Mouse (Mus musculus) stomach, embryonic 14.5 days (tissue): ENCODE data around the gene Ccdc163. TPM values are rescaled to one million over a fixed set of nuclear protein-coding genes. Genes with fewer than 3 reads are reported as not detected.

Source experiments
- ATAC-seq: fragments of 200-750 bp; cut with Nextera tagmentation; 2 replicates; pipeline ENCODE4 v1.8.0; 2017; ENCODE audit warnings: low read depth, moderate TSS enrichment; ENCODE audit not compliant: insufficient number of reproducible peaks, insufficient read depth, low FRiP score
- H3K27ac ChIP-seq: fragments of 300-500 bp; sonication (generic); 2 replicates; pipeline ENCODE4 v1.5.1; 2014; ENCODE audit warnings: mild to moderate bottlenecking, low read length, moderate library complexity, mixed read lengths
- H3K27me3 ChIP-seq: fragments of 300-500 bp; sonication (generic); 2 replicates; pipeline ENCODE4 v1.6.1; 2014; ENCODE audit warnings: low read length, control low read depth, mixed read lengths; ENCODE audit not compliant: control insufficient read depth, insufficient read depth
- H3K36me3 ChIP-seq: fragments of 300-500 bp; sonication (generic); 2 replicates; pipeline ENCODE4 v1.6.1; 2014; ENCODE audit warnings: mild to moderate bottlenecking, control low read depth, low read length, moderate library complexity, mixed read lengths; ENCODE audit not compliant: control insufficient read depth, insufficient read depth
- H3K4me1 ChIP-seq: fragments of 300-500 bp; sonication (generic); 2 replicates; pipeline ENCODE4 v1.6.1; 2014; ENCODE audit warnings: low read length, control low read depth, mixed read lengths; ENCODE audit not compliant: control insufficient read depth, insufficient read depth
- H3K4me2 ChIP-seq: fragments of 300-500 bp; sonication (generic); replicated peaks from 2 replicates; pipeline ENCODE4 v1.6.1; 2014; ENCODE audit warnings: low read depth, low read length, control low read depth
- H3K4me3 ChIP-seq: fragments of 300-500 bp; sonication (generic); 2 replicates; pipeline ENCODE4 v1.5.1; 2014; ENCODE audit warnings: low read depth, low read length, control low read depth
- H3K9ac ChIP-seq: fragments of 300-500 bp; sonication (generic); replicated peaks from 2 replicates; pipeline ENCODE4 v1.6.1; 2014; ENCODE audit warnings: low read depth, mild to moderate bottlenecking, control low read depth, low read length, moderate library complexity, mixed read lengths
- H3K9me3 ChIP-seq: fragments of 300-500 bp; sonication (generic); 2 replicates; pipeline ENCODE4 v1.6.1; 2016; ENCODE audit warnings: low read depth, low read length, control low read depth; ENCODE audit not compliant: control insufficient read depth
- WGBS: fragments of 180-500 bp; shearing (Covaris S2); extraction: QIAGEN DNeasy Blood & Tissue Kit; methylation state at CpG from one replicate; pipeline ENCODE4 v1.1.7; 2014; 5-methylcytosine and 5-hydroxymethylcytosine counted together
- polyA plus RNA-seq: library from polyadenylated mRNA; unstranded; fragments of >200 nt; fragmentation: Nextera tagmentation; extraction: Ambion mirVana; gene quantifications from 2 replicates; pipeline ENCODE4 v1.2.1, GENCODE M21; 2014

Gene Ccdc163
- polyA plus RNA-seq, 1 experiment from 2014 or later: 44.3 TPM

DNA sequence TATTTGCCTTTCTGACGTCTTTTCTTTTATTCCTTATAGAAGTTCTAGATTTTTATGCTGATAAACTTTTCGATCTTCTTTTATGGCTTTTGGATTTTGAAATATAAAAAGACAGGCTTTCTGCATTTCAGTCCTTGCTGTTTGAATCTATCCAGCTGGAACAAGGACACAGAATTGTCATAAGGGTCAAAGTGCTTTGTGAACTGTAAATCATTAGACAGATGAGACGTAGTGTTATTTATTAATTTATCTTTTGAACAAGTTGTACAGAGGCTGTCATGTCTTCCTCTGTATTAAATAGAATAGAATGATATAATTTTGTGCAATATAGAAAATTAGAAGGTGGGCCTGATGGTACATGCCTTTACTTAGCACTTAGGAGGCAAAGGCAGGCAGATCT, 19.1 kb downstream of the Ccdc163 start:
- Histone ChIP-seq H3K27ac (no peak overlapping the region), H3K36me3 (no peaks in the 10 kb centered on the region), H3K27me3 (no peaks in the 10 kb centered on the region), H3K4me3 (no peak overlapping the region), H3K4me2 (no peak overlapping the region), H3K4me1 (0 out of 2 replicates have a peak, but pooled peaks cover 4% of the 10 kb centered on the region), H3K9me3 (no peaks in the 10 kb centered on the region), H3K9ac (no peak overlapping the region)
- ATAC-seq: no peak
- 68% methylated on average over 3 of the region's 3 CpGs for WGBS

DNA sequence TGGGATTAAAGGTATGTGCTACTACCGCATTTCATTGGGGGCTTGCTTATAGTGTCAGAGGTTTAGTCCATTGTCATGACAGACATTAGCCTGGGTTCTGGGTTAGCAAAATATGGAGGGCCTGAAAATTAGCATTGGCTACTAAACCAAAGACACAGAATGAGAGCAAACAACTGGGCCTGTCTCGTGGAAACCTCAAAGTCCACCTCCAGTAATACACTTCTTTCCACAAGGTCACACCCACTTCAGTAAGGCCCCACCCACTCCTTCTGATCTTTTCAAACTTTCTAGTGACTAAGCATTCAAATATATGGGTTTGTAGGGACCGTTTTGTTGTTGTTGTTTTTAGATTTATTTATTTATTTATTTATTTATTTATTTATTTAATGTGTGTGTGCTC, 21.2 kb downstream of the Ccdc163 start:
- no peaks in the 10 kb centered on the region for H3K27me3 ChIP-seq

DNA sequence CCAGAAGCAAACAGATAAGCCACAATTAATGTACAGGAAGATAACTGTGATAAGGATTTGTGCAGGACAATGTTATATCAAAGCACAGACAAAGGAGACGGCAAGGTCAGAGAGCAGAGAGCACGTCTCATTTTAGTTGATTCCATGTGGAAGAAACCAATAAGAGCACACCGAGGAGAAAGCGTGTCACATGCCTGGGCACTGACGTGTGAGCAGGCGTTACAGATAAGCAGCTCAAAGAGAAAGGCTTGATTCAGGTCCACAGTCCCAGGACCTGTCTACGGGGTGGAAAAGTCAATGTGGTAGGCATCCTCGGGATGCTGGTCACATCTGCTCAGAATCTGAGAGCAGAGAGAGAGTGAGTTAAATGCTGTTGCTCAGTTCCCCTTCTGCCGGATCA, 22.8 kb downstream of the Ccdc163 start:
- 80% methylated on average over 9 of the region's 9 CpGs for WGBS
- no peaks in the 10 kb centered on the region for H3K36me3 ChIP-seq
- no peak overlapping the region for H3K27ac ChIP-seq
- H3K9ac ChIP-seq: no peak overlapping the region
- no peaks in the 10 kb centered on the region for H3K27me3 ChIP-seq
- no peaks in the 10 kb centered on the region for H3K9me3 ChIP-seq
- no peaks in the 10 kb centered on the region for H3K4me1 ChIP-seq
- no peak for ATAC-seq
- no peak overlapping the region for H3K4me2 ChIP-seq
- no peak overlapping the region for H3K4me3 ChIP-seq

More for the DNA sequence above, 21.2 kb downstream of the Ccdc163 start:
- no peak overlapping the region for H3K27ac ChIP-seq
- no peaks in the 10 kb centered on the region for H3K36me3 ChIP-seq
- no peak overlapping the region for H3K4me3 ChIP-seq
- WGBS: 86% methylated on average over 3 of the region's 3 CpGs
- no peak overlapping the region for H3K4me2 ChIP-seq
- H3K4me1 ChIP-seq: 0 out of 2 replicates have a peak, but pooled peaks cover 4% of the 10 kb centered on the region
- H3K9ac ChIP-seq: no peak overlapping the region
- H3K9me3 ChIP-seq: no peaks in the 10 kb centered on the region
- no peak for ATAC-seq

DNA sequence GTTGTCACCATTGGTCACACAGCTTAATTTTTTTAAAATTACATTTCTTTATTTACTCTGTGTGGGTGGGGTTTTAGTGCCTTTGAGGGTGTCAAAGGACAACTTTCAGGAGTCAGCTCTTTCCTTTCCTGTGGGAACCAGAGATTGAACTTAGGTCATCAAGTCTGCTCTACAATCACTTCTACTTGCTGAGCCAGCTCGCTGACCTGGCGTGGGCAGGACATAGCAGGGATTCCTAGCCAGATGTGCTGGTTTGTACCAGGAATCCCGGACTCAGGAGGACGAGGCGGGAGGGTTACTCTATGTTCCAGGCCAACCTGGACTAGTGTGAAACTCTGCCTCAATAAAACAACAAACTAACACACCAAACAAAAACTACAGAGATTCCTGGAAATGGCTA, 24.0 kb downstream of the Ccdc163 start:
- Histone ChIP-seq H3K36me3 (no peaks in the 10 kb centered on the region), H3K9ac (no peak overlapping the region), H3K9me3 (no peaks in the 10 kb centered on the region), H3K27ac (no peak overlapping the region), H3K27me3 (no peaks in the 10 kb centered on the region), H3K4me3 (no peak overlapping the region), H3K4me1 (no peaks in the 10 kb centered on the region), H3K4me2 (no peak overlapping the region)
- ATAC-seq: no peak
- 73% methylated on average over 5 of the region's 5 CpGs for WGBS

DNA sequence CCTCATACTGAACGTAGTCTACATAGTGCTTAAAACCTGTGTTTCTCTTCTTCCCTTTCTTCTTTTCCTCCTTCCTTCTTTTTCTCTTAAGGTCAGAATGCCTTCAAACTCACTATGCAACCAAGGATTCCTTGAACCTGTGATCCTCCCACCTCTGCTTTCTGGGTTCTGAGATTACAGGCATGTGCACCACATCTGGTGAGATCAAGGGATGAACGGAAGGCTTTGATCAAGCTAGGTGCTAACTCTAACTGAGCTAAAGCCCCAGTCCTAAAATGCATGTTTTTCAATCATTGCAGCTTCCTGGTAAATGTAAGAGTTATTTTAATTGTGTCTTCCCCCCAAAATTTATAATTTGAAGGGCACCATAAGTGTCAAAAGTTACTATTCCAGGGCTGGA, 26.7 kb downstream of the Ccdc163 start:
- H3K4me2 ChIP-seq: no peak overlapping the region
- H3K36me3 ChIP-seq: no peaks in the 10 kb centered on the region
- H3K4me3 ChIP-seq: no peak overlapping the region
- no peaks in the 10 kb centered on the region for H3K4me1 ChIP-seq
- no peaks in the 10 kb centered on the region for H3K27me3 ChIP-seq
- ATAC-seq: no peak
- 74% methylated on average over 2 of the region's 2 CpGs for WGBS
- no peaks in the 10 kb centered on the region for H3K9me3 ChIP-seq
- H3K27ac ChIP-seq: no peak overlapping the region
- no peak overlapping the region for H3K9ac ChIP-seq

DNA sequence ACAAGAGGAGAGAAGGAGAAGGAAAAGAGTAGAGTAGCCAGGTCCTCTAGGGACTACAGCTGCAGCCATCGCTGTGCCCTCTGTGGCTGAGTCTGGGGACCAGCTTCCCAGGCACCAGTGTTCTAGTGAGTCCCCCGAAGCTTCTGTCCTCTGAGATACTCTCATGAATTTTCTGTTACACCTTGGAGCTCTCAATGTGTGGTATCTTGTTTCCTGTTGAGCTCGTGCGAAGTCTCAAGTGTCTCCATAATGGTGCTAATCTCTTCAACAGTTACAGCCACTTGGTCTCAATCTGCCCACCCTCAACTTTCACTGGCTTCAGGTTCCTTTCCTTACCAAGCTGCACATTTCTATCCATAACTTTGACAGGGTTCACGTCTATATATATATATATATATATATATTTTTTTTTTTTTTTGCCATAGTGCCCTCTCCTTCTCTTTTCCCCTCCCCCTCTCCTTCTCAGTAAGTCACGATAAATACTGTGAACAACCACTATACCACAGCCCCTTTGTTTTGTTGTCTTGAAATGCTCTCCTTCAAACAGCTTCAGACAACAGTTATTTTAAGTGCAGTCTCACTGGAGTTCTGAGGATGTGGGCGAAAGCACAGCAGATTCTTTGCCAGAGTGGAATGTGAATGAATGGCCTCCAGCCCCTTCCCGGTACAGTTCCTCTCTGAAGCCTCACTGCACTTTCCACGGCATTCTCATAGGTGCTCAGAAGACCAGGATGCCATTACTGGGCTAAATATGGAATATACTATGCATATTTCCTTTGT, 30.9 kb downstream of the Ccdc163 start:
- Histone ChIP-seq H3K9me3 (no peaks in the 10 kb centered on the region), H3K27me3 (no peaks in the 10 kb centered on the region), H3K9ac (no peak overlapping the region), H3K27ac (no peak overlapping the region), H3K4me1 (no peaks in the 10 kb centered on the region), H3K36me3 (no peaks in the 10 kb centered on the region), H3K4me3 (no peak overlapping the region), H3K4me2 (no peak overlapping the region)
- no peak for ATAC-seq
- WGBS: 80% methylated on average over 9 of the region's 9 CpGs

DNA sequence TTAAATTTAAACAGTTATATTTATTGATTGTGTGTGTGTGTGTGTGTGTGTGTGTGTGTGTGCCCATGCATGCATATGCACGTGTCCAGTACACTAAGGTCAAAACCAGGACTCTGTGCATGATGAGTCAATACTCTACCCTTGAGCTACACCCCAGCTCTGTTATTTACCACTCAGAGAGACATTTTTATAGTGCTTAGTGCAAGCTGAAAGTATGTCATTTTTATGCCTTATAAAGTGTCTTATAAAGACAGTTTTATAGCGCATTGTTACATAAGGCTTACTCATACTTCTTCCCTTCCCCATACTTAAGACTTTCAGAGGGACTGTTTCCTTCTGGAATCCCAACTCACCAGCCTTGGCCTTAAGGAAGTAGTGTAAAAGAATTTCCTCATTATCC, 41.4 kb downstream of the Ccdc163 start:
- Histone ChIP-seq H3K9ac (no peak overlapping the region), H3K27me3 (no peaks in the 10 kb centered on the region), H3K4me3 (no peak overlapping the region), H3K9me3 (no peaks in the 10 kb centered on the region), H3K27ac (no peak overlapping the region), H3K4me2 (no peak overlapping the region), H3K36me3 (no peaks in the 10 kb centered on the region), H3K4me1 (no peaks in the 10 kb centered on the region)
- 89% methylated on average over 2 of the region's 2 CpGs for WGBS
- no peak for ATAC-seq

DNA sequence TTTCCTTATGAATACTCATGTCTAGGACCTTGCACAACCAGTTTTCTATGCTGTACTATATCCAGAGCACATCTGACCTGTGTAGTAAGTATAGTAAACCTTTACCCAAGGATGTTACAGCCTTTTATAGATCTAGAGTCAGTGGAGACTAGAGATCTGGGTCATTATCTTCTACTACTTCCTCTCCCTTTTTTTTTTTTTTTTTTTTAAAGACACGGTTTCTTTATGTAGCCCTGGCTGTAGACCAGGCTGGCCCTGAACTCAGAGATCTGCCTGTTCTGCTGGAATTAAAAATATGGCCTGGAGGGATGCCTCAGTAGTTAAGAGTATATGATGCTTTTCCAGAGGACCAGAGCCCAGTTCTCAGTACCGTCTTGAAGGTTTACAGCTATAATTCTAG, 53.6 kb downstream of the Ccdc163 start:
- ATAC-seq: no peak
- Histone ChIP-seq H3K4me3 (no peak overlapping the region), H3K9ac (no peak overlapping the region), H3K36me3 (no peaks in the 10 kb centered on the region), H3K9me3 (no peaks in the 10 kb centered on the region), H3K27ac (no peak overlapping the region), H3K27me3 (no peaks in the 10 kb centered on the region), H3K4me2 (no peak overlapping the region), H3K4me1 (no peaks in the 10 kb centered on the region)
- 69% methylated on average over 2 of the region's 2 CpGs for WGBS

DNA sequence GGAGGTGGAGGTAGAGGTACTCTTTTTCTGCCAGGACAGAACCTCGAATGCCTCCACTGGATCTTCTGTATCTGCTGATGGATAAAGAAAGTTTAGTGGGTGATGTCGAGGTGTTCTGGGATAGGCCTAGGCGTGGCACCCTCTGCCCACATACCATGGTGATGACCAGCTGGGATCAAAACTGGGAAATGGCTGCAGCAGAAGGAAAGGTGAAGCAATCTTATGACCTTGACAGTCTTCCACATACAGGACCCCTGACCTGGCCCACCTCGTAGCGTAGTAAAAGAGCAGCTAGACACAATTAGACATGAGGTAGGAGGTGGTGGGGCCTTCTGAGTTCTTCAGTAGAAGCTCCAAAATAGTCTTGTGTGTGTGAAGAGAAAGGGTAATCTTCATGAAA, 55.7 kb downstream of the Ccdc163 start:
- Histone ChIP-seq H3K27me3 (no peaks in the 10 kb centered on the region), H3K36me3 (no peaks in the 10 kb centered on the region), H3K4me2 (no peak overlapping the region), H3K4me3 (no peak overlapping the region), H3K4me1 (no peaks in the 10 kb centered on the region), H3K9me3 (no peaks in the 10 kb centered on the region), H3K9ac (no peak overlapping the region), H3K27ac (no peak overlapping the region)
- no peak for ATAC-seq
- 86% methylated on average over 5 of the region's 5 CpGs for WGBS
